Comparison of ENCODE assay signal across 8 mouse cellular contexts in genomic region chr3:133543101-133544020, GRCm38 (mm10). TPM values are rescaled to one million over a fixed set of nuclear protein-coding genes. Genes with fewer than 3 reads are reported as not detected.
A peak's percentile ranks its signal among the peaks of the same experiment; 100 is the strongest.
DNase-seq lines count a peak whose midpoint lies in the region; ATAC-seq and TF ChIP-seq lines count a peak whose summit lies in the region.

No protein-coding gene starts in this region.

- intact Hi-C loops in left cerebral cortex, postnatal 4 days (cut with DNase I) = loop anchor here (10.0 kb wide), 1 partner anchor 229 kb away; the partner anchor contains the start of gene Ppa2

- H3K27ac ChIP-seq in forebrain, embryonic 12.5 days = peak overlapping the region; percentile 87
- peak overlapping the region; percentile 89 for H3K27ac ChIP-seq in hindbrain, postnatal 0 days
- H3K27ac ChIP-seq in midbrain, embryonic 11.5 days (ENCODE audit: low read depth, low read length) = peak overlapping the region; percentile 91

- H3K4me2 ChIP-seq in forebrain, embryonic 12.5 days = peak overlapping the region; percentile 78
- H3K4me2 ChIP-seq in hindbrain, postnatal 0 days (ENCODE audit: low read depth, low read length) = peak overlapping the region; percentile 81
- peak overlapping the region; percentile 58 for H3K4me2 ChIP-seq in midbrain, embryonic 11.5 days

- no peak for TF ChIP-seq CTCF in hindbrain, postnatal 0 days (IDR thresholded peaks at IDR 0.05; ENCODE audit: low read depth)

- H3K4me3 ChIP-seq in forebrain, embryonic 12.5 days (replicated peaks) = peak overlapping the region; percentile 74
- H3K4me3 ChIP-seq in hindbrain, postnatal 0 days (ENCODE audit: low read length) = peak overlapping the region; percentile 83
- H3K4me3 ChIP-seq in midbrain, embryonic 11.5 days (ENCODE audit: low read depth, low read length) = peak overlapping the region; percentile 77

- H3K27me3 ChIP-seq in forebrain, embryonic 12.5 days = peaks cover 5% of the 10 kb centered on the region; the same call in 1 of the 2 replicates
- no peaks in the 10 kb centered on the region for H3K27me3 ChIP-seq in hindbrain, postnatal 0 days (ENCODE audit: insufficient read depth, low read length)
- H3K27me3 ChIP-seq in midbrain, embryonic 11.5 days (ENCODE audit: control insufficient read depth, insufficient read depth, low read length) = no peaks in the 10 kb centered on the region
- no peaks in the 10 kb centered on the region for H3K27me3 ChIP-seq in splenic B cell, adult 2 months (ENCODE audit: control insufficient read depth, insufficient read depth, low read length, poor library complexity, severe bottlenecking)

- H3K9me3 ChIP-seq in forebrain, embryonic 12.5 days = no peaks in the 10 kb centered on the region
- no peaks in the 10 kb centered on the region for H3K9me3 ChIP-seq in hindbrain, postnatal 0 days (ENCODE audit: low read length)
- no peaks in the 10 kb centered on the region for H3K9me3 ChIP-seq in midbrain, embryonic 11.5 days (ENCODE audit: control insufficient read depth, low read length)

- WGBS in forebrain, embryonic 12.5 days = under 1% methylated on average over 20 of the region's 21 CpGs
- under 1% methylated on average over 21 of the region's 21 CpGs for WGBS in hindbrain, postnatal 0 days
- WGBS in midbrain, embryonic 11.5 days = under 1% methylated on average over 21 of the region's 21 CpGs

- peak overlapping the region; percentile 82 for H3K9ac ChIP-seq in forebrain, embryonic 12.5 days
- peak overlapping the region; percentile 72 for H3K9ac ChIP-seq in hindbrain, postnatal 0 days (replicated peaks; ENCODE audit: low read length)
- peak overlapping the region; percentile 87 for H3K9ac ChIP-seq in midbrain, embryonic 11.5 days (ENCODE audit: low read length)

- peak; percentile 47 for DNase-seq in gastrocnemius, postnatal 10 days
- DNase-seq in gastrocnemius, postnatal 25 days = no peak
- peak; percentile 57 for DNase-seq in brain, adult 2 months (ENCODE audit: low read depth, low spot score)
- peak; percentile 63 for DNase-seq in hindbrain, postnatal 0 days (ENCODE audit: low spot score)
- peak; percentile 58 for DNase-seq in left cerebral cortex, postnatal 4 days
- DNase-seq in midbrain, embryonic 11.5 days (ENCODE audit: low spot score, missing footprints) = peak; percentile 97
- DNase-seq in splenic B cell, adult 2 months (ENCODE audit: low read depth, low spot score) = peak; percentile 25

- H3K4me1 ChIP-seq in forebrain, embryonic 12.5 days = peaks cover 9% of the 10 kb centered on the region
- H3K4me1 ChIP-seq in hindbrain, postnatal 0 days (ENCODE audit: insufficient read depth, low read length) = no peaks in the 10 kb centered on the region
- H3K4me1 ChIP-seq in midbrain, embryonic 11.5 days (ENCODE audit: control insufficient read depth, insufficient read depth, low read length) = peaks cover 4% of the 10 kb centered on the region; the same call in 1 of the 2 replicates

- peak; percentile 28; the same call in 1 of the 2 replicates for ATAC-seq in forebrain, embryonic 12.5 days (ENCODE audit: low FRiP score)
- ATAC-seq in hindbrain, postnatal 0 days = no peak
- ATAC-seq in midbrain, embryonic 11.5 days (ENCODE audit: low FRiP score) = peak; percentile 45

- H3K36me3 ChIP-seq in forebrain, embryonic 12.5 days (replicated peaks) = peaks cover 4% of the 10 kb centered on the region
- no peaks in the 10 kb centered on the region for H3K36me3 ChIP-seq in hindbrain, postnatal 0 days (ENCODE audit: insufficient read depth, low read length)
- H3K36me3 ChIP-seq in midbrain, embryonic 11.5 days (ENCODE audit: control insufficient read depth, insufficient read depth, low read length) = peaks cover 4% of the 10 kb centered on the region; the same call in 1 of the 2 replicates
- no peaks in the 10 kb centered on the region for H3K36me3 ChIP-seq in splenic B cell, adult 2 months (ENCODE audit: control insufficient read depth, insufficient read depth, low read length, poor library complexity, severe bottlenecking)

RNA-seq across cellular contexts. Expression of gene Tet2, which starts 1.6 kb away (rescaled TPM):
- total RNA-seq in gastrocnemius, postnatal 10 days (2021) = 10 to 100 TPM; 44.6 to 67.4 TPM
- 10 to 100 TPM; 16.3 to 27.4 TPM for total RNA-seq in gastrocnemius, postnatal 25 days (2021)
- polyA plus RNA-seq in forebrain, embryonic 12.5 days (2016; fragmentation: Nextera tagmentation; extraction: Ambion mirVana) = 23.7 and 25.1 TPM in 2 replicates
- total RNA-seq in hindbrain, postnatal 0 days (2014; rRNA removed) = 26.5 and 26.9 TPM in 2 replicates
- polyA plus RNA-seq in hindbrain, postnatal 0 days (2015; fragmentation: Nextera tagmentation; extraction: Ambion mirVana) = 15.4 and 17.7 TPM in 2 replicates
- 10 to 100 TPM; 62.0 to 68.6 TPM for total RNA-seq in left cerebral cortex, postnatal 4 days (2021)
- polyA plus RNA-seq in midbrain, embryonic 11.5 days (2014; fragmentation: Nextera tagmentation; extraction: Ambion mirVana) = 15.0 and 16.3 TPM in 2 replicates
